Mouse (Mus musculus): ENCODE measurements around the gene Thsd7b. TPM values are rescaled to one million over a fixed set of nuclear protein-coding genes. Genes with fewer than 3 reads are reported as not detected.

The Thsd7b gene
- total RNA-seq, 2 experiments from 2014 or later = 0.95 TPM; not detected in 1

- no peak for ATAC-seq (ENCODE audit: poor library complexity, severe bottlenecking)
These were observed 243.3 kb downstream of the Thsd7b start for GRCm38 (mm10) chr1:129516379-129516778.

- no peak for ATAC-seq (ENCODE audit: poor library complexity, severe bottlenecking)
These were observed 246.6 kb downstream of the Thsd7b start for GRCm38 (mm10) chr1:129519751-129520150.

GRCm38 (mm10) chr1:129526967-129527366, 253.9 kb downstream of the Thsd7b start:
- no peak for ATAC-seq (ENCODE audit: poor library complexity, severe bottlenecking)

GRCm38 (mm10) chr1:129532206-129532605, 259.1 kb downstream of the Thsd7b start:
- ATAC-seq (ENCODE audit: poor library complexity, severe bottlenecking) = no peak

- ATAC-seq (ENCODE audit: poor library complexity, severe bottlenecking) = no peak
These were observed 265.4 kb downstream of the Thsd7b start for GRCm38 (mm10) chr1:129538508-129538907.

GRCm38 (mm10) chr1:129538970-129539369, 265.9 kb downstream of the Thsd7b start:
- ATAC-seq (ENCODE audit: poor library complexity, severe bottlenecking) = no peak

- no peak for ATAC-seq (ENCODE audit: poor library complexity, severe bottlenecking)
These were observed 267.6 kb downstream of the Thsd7b start for GRCm38 (mm10) chr1:129540751-129541150.

GRCm38 (mm10) chr1:129542563-129543146, 269.6 kb downstream of the Thsd7b start:
- ATAC-seq (ENCODE audit: poor library complexity, severe bottlenecking) = peak; percentile 52

GRCm38 (mm10) chr1:129543169-129543568, 270.1 kb downstream of the Thsd7b start:
- no peak; the same call in 1 of the 2 replicates for ATAC-seq (ENCODE audit: poor library complexity, severe bottlenecking)

- ATAC-seq (ENCODE audit: poor library complexity, severe bottlenecking) = no peak
These were observed 285.0 kb downstream of the Thsd7b start for GRCm38 (mm10) chr1:129558054-129558453.

- ATAC-seq (ENCODE audit: poor library complexity, severe bottlenecking) = no peak
These were observed 286.0 kb downstream of the Thsd7b start for GRCm38 (mm10) chr1:129559137-129559536.

- no peak for ATAC-seq (ENCODE audit: poor library complexity, severe bottlenecking)
These were observed 286.7 kb downstream of the Thsd7b start for GRCm38 (mm10) chr1:129559812-129560211.

- no peak for ATAC-seq (ENCODE audit: poor library complexity, severe bottlenecking)
These were observed 289.6 kb downstream of the Thsd7b start for GRCm38 (mm10) chr1:129562707-129563106.

GRCm38 (mm10) chr1:129570522-129570921, 297.4 kb downstream of the Thsd7b start:
- no peak for ATAC-seq (ENCODE audit: poor library complexity, severe bottlenecking)

GRCm38 (mm10) chr1:129579955-129580354, 306.9 kb downstream of the Thsd7b start:
- ATAC-seq (ENCODE audit: poor library complexity, severe bottlenecking) = no peak

- no peak for ATAC-seq (ENCODE audit: poor library complexity, severe bottlenecking)
These were observed 313.5 kb downstream of the Thsd7b start for GRCm38 (mm10) chr1:129586635-129587034.

GRCm38 (mm10) chr1:129589366-129590002, 316.4 kb downstream of the Thsd7b start:
- no peak for ATAC-seq (ENCODE audit: poor library complexity, severe bottlenecking)

GRCm38 (mm10) chr1:129595447-129595846, 322.3 kb downstream of the Thsd7b start:
- no peak; the same call in 1 of the 2 replicates for ATAC-seq (ENCODE audit: poor library complexity, severe bottlenecking)

- ATAC-seq (ENCODE audit: poor library complexity, severe bottlenecking) = no peak
These were observed 327.8 kb downstream of the Thsd7b start for GRCm38 (mm10) chr1:129600933-129601332.

GRCm38 (mm10) chr1:129602284-129602683, 329.2 kb downstream of the Thsd7b start:
- ATAC-seq (ENCODE audit: poor library complexity, severe bottlenecking) = no peak

- peak; percentile 40; the same call in 1 of the 2 replicates for ATAC-seq (ENCODE audit: poor library complexity, severe bottlenecking)
These were observed 335.3 kb downstream of the Thsd7b start for GRCm38 (mm10) chr1:129608395-129608794.

- peak; percentile 70 for ATAC-seq (ENCODE audit: poor library complexity, severe bottlenecking)
These were observed 343.0 kb downstream of the Thsd7b start for GRCm38 (mm10) chr1:129616080-129616479.

Data from megakaryocyte, adult 5-6 weeks (primary cell).